Mouse (Mus musculus): ENCODE results near the gene Bud13.
"Not testable (repeated sequence)": the region's sequence is repeated elsewhere in the genome, so short reads cannot be mapped to it uniquely, and the experiment has no call there.

Gene Bud13

GRCm38 (mm10) chr9:46302142-46302541 is 19.3 kb downstream of the Bud13 start:
- DNase-seq (ENCODE audit: low read depth, low spot score), result peak; percentile 69

GRCm38 (mm10) chr9:46309121-46309520 is 26.3 kb downstream of the Bud13 start:
- DNase-seq (ENCODE audit: low read depth, low spot score), result no peak

- DNase-seq (ENCODE audit: low read depth, low spot score), result peak; percentile 86
Observed at GRCm38 (mm10) chr9:46314507-46314906, 31.7 kb downstream of the Bud13 start.

- no peak for DNase-seq (ENCODE audit: low read depth, low spot score)
Observed at GRCm38 (mm10) chr9:46314921-46315320, 32.1 kb downstream of the Bud13 start.

GRCm38 (mm10) chr9:46315807-46316365 is 33.1 kb downstream of the Bud13 start:
- DNase-seq (ENCODE audit: low read depth, low spot score), result no peak

- DNase-seq (ENCODE audit: low read depth, low spot score), result no peak
Observed at GRCm38 (mm10) chr9:46316388-46316787, 33.6 kb downstream of the Bud13 start.

- DNase-seq (ENCODE audit: low read depth, low spot score), result no peak
Observed at GRCm38 (mm10) chr9:46316909-46317308, 34.1 kb downstream of the Bud13 start.

GRCm38 (mm10) chr9:46317957-46318356 is 35.1 kb downstream of the Bud13 start:
- DNase-seq (ENCODE audit: low read depth, low spot score), result no peak

GRCm38 (mm10) chr9:46319886-46320285 is 37.1 kb downstream of the Bud13 start, which contains the start of gene 4931429L15Rik:
4931429L15Rik (minus strand) TSS chr9:46319986.
- DNase-seq (ENCODE audit: low read depth, low spot score), result not testable (repeated sequence)

GRCm38 (mm10) chr9:46320461-46320860 is 37.7 kb downstream of the Bud13 start:
- no peak for DNase-seq (ENCODE audit: low read depth, low spot score)

- no peak for DNase-seq (ENCODE audit: low read depth, low spot score)
Observed at GRCm38 (mm10) chr9:46326694-46327405, 44.0 kb downstream of the Bud13 start.

GRCm38 (mm10) chr9:46327706-46328571 is 45.1 kb downstream of the Bud13 start:
- no peak for DNase-seq (ENCODE audit: low read depth, low spot score)

- peak; percentile 61 for DNase-seq (ENCODE audit: low read depth, low spot score)
Observed at GRCm38 (mm10) chr9:46328572-46329249, 45.9 kb downstream of the Bud13 start.

GRCm38 (mm10) chr9:46329250-46329648 is 46.4 kb downstream of the Bud13 start:
- peak; percentile 56 for DNase-seq (ENCODE audit: low read depth, low spot score)

- no peak for DNase-seq (ENCODE audit: low read depth, low spot score)
Observed at GRCm38 (mm10) chr9:46329801-46330585, 47.2 kb downstream of the Bud13 start.

GRCm38 (mm10) chr9:46330586-46330895 is 47.7 kb downstream of the Bud13 start:
- DNase-seq (ENCODE audit: low read depth, low spot score), result no peak

- no peak for DNase-seq (ENCODE audit: low read depth, low spot score)
Observed at GRCm38 (mm10) chr9:46331301-46331700, 48.5 kb downstream of the Bud13 start.

- DNase-seq (ENCODE audit: low read depth, low spot score), result no peak
Observed at GRCm38 (mm10) chr9:46334471-46335025, 51.7 kb downstream of the Bud13 start.

- DNase-seq (ENCODE audit: low read depth, low spot score), result no peak
Observed at GRCm38 (mm10) chr9:46335461-46335995, 52.7 kb downstream of the Bud13 start.

GRCm38 (mm10) chr9:46336294-46336693 is 53.5 kb downstream of the Bud13 start:
- DNase-seq (ENCODE audit: low read depth, low spot score), result not testable (repeated sequence)

GRCm38 (mm10) chr9:46337331-46337730 is 54.5 kb downstream of the Bud13 start:
- no peak for DNase-seq (ENCODE audit: low read depth, low spot score)

Data from forelimb bud, embryonic 11.5 days (tissue).